Mouse (Mus musculus): ENCODE data around the gene Mapk8ip2. TPM values are rescaled to one million over a fixed set of nuclear protein-coding genes. Genes with fewer than 3 reads are reported as not detected.

Mapk8ip2 gene
- polyA plus RNA-seq, 1 experiment from 2014 or later = 61.6 TPM

DNA sequence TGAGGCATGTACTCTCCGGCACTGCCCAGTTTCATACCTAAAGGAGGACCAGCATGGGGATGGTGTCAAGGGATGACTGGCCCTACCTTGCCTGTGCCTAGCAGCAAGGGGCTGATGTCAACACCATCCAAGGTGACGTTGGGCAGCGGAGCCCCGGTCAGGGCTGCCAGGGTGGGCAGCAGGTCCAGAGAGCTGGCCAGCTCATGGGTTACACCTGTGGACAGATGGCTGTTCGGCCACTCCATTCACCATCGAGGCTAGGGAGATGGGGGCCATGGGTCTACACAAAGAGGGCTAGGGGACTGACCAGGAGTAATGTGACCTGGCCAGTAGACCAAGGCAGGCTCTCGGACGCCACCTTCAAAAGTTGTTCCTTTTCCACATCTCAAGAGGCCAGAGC lies 20.2 kb downstream of the Mapk8ip2 start:
- Histone ChIP-seq H3K4me1 (ENCODE audit: control insufficient read depth, insufficient read depth, low read length) (peaks cover 11% of the 10 kb centered on the region), H3K36me3 (ENCODE audit: control insufficient read depth, insufficient read depth, low read length) (no peaks in the 10 kb centered on the region), H3K9ac (replicated peaks; ENCODE audit: low read length) (no peak overlapping the region), H3K9me3 (ENCODE audit: control insufficient read depth, low read length) (no peaks in the 10 kb centered on the region), H3K27ac (replicated peaks; ENCODE audit: low read depth, low read length) (no peak overlapping the region), H3K27me3 (ENCODE audit: control insufficient read depth, insufficient read depth, low read length) (no peaks in the 10 kb centered on the region), H3K4me3 (replicated peaks; ENCODE audit: low read depth, low read length) (no peak overlapping the region), H3K4me2 (ENCODE audit: low read length) (no peak overlapping the region)
- 94% methylated on average over 8 of the region's 8 CpGs for WGBS
- DNase-seq (no peak), ATAC-seq (ENCODE audit: low FRiP score, low TSS enrichment) (no peak)

- Histone ChIP-seq H3K4me2 (ENCODE audit: low read length) (peak overlapping the region; percentile 87), H3K9ac (replicated peaks; ENCODE audit: low read length) (no peak overlapping the region), H3K4me1 (ENCODE audit: control insufficient read depth, insufficient read depth, low read length) (peaks cover 11% of the 10 kb centered on the region), H3K27ac (replicated peaks; ENCODE audit: low read depth, low read length) (no peak overlapping the region), H3K36me3 (ENCODE audit: control insufficient read depth, insufficient read depth, low read length) (no peaks in the 10 kb centered on the region), H3K9me3 (ENCODE audit: control insufficient read depth, low read length) (no peaks in the 10 kb centered on the region), H3K4me3 (replicated peaks; ENCODE audit: low read depth, low read length) (peak overlapping the region; percentile 57; the same call in 1 of the 2 replicates), H3K27me3 (ENCODE audit: control insufficient read depth, insufficient read depth, low read length) (no peaks in the 10 kb centered on the region)
- ATAC-seq (ENCODE audit: low FRiP score, low TSS enrichment) = no peak
- WGBS = 89% methylated on average over 19 of the region's 19 CpGs
- no peak for DNase-seq
These were observed 21.0 kb downstream of the Mapk8ip2 start for GRCm38 (mm10) chr15:89474596-89475292.

DNA sequence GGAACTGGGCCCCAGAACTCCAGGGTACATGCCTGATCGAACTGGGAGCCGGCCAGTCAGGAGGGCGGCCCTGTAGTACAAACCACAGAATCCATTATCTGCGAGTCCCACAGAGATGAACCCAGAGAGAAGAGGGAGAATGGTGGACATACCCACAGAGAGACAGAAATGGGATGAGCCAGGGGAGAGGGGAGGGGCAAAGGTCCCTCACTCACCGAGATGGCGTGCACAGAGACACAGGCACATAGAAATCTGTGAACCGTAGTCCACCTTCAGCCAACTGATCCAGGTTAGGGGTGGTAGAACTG lies 21.5 kb downstream of the Mapk8ip2 start:
- peak overlapping the region; percentile 57 for H3K4me3 ChIP-seq (replicated peaks; ENCODE audit: low read depth, low read length)
- ATAC-seq (ENCODE audit: low FRiP score, low TSS enrichment) (no peak), DNase-seq (no peak)
- peak overlapping the region; percentile 65; the same call in 1 of the 2 replicates for H3K9ac ChIP-seq (replicated peaks; ENCODE audit: low read length)
- no peaks in the 10 kb centered on the region for H3K36me3 ChIP-seq (ENCODE audit: control insufficient read depth, insufficient read depth, low read length)
- H3K27ac ChIP-seq (replicated peaks; ENCODE audit: low read depth, low read length) = no peak overlapping the region; the same call in 1 of the 2 replicates
- no peaks in the 10 kb centered on the region for H3K9me3 ChIP-seq (ENCODE audit: control insufficient read depth, low read length)
- WGBS = 85% methylated on average over 7 of the region's 7 CpGs
- H3K4me2 ChIP-seq (ENCODE audit: low read length) = peak overlapping the region; percentile 87
- H3K4me1 ChIP-seq (ENCODE audit: control insufficient read depth, insufficient read depth, low read length) = peaks cover 11% of the 10 kb centered on the region
- no peaks in the 10 kb centered on the region for H3K27me3 ChIP-seq (ENCODE audit: control insufficient read depth, insufficient read depth, low read length)

DNA sequence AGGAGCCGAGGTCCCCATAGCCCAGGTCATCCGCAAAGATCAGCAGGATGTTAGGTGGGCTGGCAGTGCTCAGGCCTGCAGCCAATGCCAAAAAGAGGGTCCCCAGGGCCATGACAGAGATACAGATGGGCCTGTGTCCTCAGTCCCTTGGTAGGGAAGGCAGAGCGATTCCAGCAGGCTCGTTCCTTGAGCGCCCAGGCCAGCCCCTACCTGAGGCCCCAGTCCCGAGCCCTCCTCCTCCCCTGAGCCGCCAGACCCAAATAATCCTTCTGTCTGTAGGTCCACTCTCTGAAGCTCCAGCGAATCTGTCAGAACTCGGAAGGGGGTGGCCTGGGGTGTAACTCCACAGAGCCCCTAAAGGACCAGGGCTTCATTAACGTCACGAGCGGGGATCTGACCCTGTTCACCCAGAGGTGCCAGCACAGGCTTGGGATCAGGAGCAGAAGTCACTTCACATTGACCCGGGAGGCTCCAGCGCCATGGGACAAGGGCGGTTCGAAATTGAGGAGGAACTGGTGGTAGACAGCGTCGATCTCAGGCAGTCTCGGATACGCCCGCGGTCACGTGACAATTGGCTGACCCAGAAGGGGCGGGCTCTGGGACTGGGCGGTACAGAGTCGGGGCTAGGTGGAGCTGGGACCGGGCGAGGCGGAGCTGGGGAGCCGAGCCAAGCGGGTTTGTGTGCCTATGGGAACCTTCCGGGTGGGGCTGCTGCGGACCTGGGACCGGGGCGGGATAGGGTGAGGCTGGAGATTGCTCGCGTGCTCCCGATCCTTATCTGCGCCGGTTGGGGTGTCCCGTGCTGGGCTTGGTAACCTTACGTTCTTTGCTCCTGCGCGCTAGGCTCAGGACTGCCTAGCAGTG lies 22.1 kb downstream of the Mapk8ip2 start:
- peak overlapping the region; percentile 57 for H3K4me3 ChIP-seq (replicated peaks; ENCODE audit: low read depth, low read length)
- H3K27me3 ChIP-seq (ENCODE audit: control insufficient read depth, insufficient read depth, low read length) = no peaks in the 10 kb centered on the region
- H3K9me3 ChIP-seq (ENCODE audit: control insufficient read depth, low read length) = no peaks in the 10 kb centered on the region
- ATAC-seq (ENCODE audit: low FRiP score, low TSS enrichment) (peak; percentile 95), DNase-seq (peak; percentile 91)
- 8% methylated on average over 44 of the region's 44 CpGs for WGBS
- peak overlapping the region; percentile 81 for H3K27ac ChIP-seq (replicated peaks; ENCODE audit: low read depth, low read length)
- peak overlapping the region; percentile 87 for H3K4me2 ChIP-seq (ENCODE audit: low read length)
- H3K4me1 ChIP-seq (ENCODE audit: control insufficient read depth, insufficient read depth, low read length) = peaks cover 11% of the 10 kb centered on the region
- peak overlapping the region; percentile 65 for H3K9ac ChIP-seq (replicated peaks; ENCODE audit: low read length)
- H3K36me3 ChIP-seq (ENCODE audit: control insufficient read depth, insufficient read depth, low read length) = no peaks in the 10 kb centered on the region

GRCm38 (mm10) chr15:89476475-89476815 lies 22.7 kb downstream of the Mapk8ip2 start:
- peaks cover 11% of the 10 kb centered on the region for H3K4me1 ChIP-seq (ENCODE audit: control insufficient read depth, insufficient read depth, low read length)
- DNase-seq (no peak), ATAC-seq (ENCODE audit: low FRiP score, low TSS enrichment) (no peak; the same call in 1 of the 2 replicates)
- H3K27ac ChIP-seq (replicated peaks; ENCODE audit: low read depth, low read length) = peak overlapping the region; percentile 81
- H3K27me3 ChIP-seq (ENCODE audit: control insufficient read depth, insufficient read depth, low read length) = no peaks in the 10 kb centered on the region
- H3K4me2 ChIP-seq (ENCODE audit: low read length) = peak overlapping the region; percentile 87
- no peaks in the 10 kb centered on the region for H3K36me3 ChIP-seq (ENCODE audit: control insufficient read depth, insufficient read depth, low read length)
- H3K9me3 ChIP-seq (ENCODE audit: control insufficient read depth, low read length) = no peaks in the 10 kb centered on the region
- H3K9ac ChIP-seq (replicated peaks; ENCODE audit: low read length) = peak overlapping the region; percentile 65
- WGBS = 8% methylated on average over 5 of the region's 5 CpGs
- peak overlapping the region; percentile 57 for H3K4me3 ChIP-seq (replicated peaks; ENCODE audit: low read depth, low read length)

DNA sequence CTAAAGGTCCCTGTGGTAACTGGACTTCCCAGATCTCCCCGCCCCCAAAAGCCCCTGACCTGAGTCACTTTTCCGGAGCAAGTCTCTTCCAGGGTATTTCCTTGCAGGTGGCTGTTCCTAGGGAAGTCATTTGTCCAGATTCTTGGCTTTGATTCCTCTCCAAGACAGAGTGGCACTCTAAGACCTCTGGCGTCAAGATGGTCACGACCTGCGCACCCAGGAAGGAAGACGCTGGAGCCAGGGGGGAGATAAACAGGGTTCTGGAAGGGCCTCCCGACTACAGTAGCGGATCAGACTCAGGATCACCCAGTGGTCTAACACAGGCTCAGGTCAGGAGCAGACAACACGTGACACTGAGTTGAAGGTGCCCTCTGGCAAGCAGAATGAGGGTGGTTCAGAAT lies 23.4 kb downstream of the Mapk8ip2 start, which contains the start of gene Arsa:
Gene Arsa (minus strand): TSS at position 335 of the 401 bp plus-strand sequence.
- Histone ChIP-seq H3K4me2 (ENCODE audit: low read length) (peak within 1 kb of the TSS; percentile 87), H3K4me3 (replicated peaks; ENCODE audit: low read depth, low read length) (peak within 1 kb of the TSS; percentile 57), H3K4me1 (ENCODE audit: control insufficient read depth, insufficient read depth, low read length) (peaks cover 11% of the 10 kb centered on the region), H3K27ac (replicated peaks; ENCODE audit: low read depth, low read length) (peak within 1 kb of the TSS; percentile 81), H3K36me3 (ENCODE audit: control insufficient read depth, insufficient read depth, low read length) (no peaks in the 10 kb centered on the region), H3K9ac (replicated peaks; ENCODE audit: low read length) (peak within 1 kb of the TSS; percentile 65), H3K9me3 (ENCODE audit: control insufficient read depth, low read length) (no peaks in the 10 kb centered on the region), H3K27me3 (ENCODE audit: control insufficient read depth, insufficient read depth, low read length) (no peaks in the 10 kb centered on the region)
- WGBS = 28% methylated on average over 9 of the region's 9 CpGs
- ATAC-seq (ENCODE audit: low FRiP score, low TSS enrichment) (no peak), DNase-seq (no peak)

GRCm38 (mm10) chr15:89477806-89478205 lies 24.1 kb downstream of the Mapk8ip2 start:
- no peaks in the 10 kb centered on the region for H3K27me3 ChIP-seq (ENCODE audit: control insufficient read depth, insufficient read depth, low read length)
- no peak overlapping the region for H3K4me3 ChIP-seq (replicated peaks; ENCODE audit: low read depth, low read length)
- H3K9me3 ChIP-seq (ENCODE audit: control insufficient read depth, low read length) = no peaks in the 10 kb centered on the region
- DNase-seq = no peak
- no peak for ATAC-seq (ENCODE audit: low FRiP score, low TSS enrichment)
- 42% methylated on average over 8 of the region's 8 CpGs for WGBS
- H3K36me3 ChIP-seq (ENCODE audit: control insufficient read depth, insufficient read depth, low read length) = no peaks in the 10 kb centered on the region
- peaks cover 11% of the 10 kb centered on the region for H3K4me1 ChIP-seq (ENCODE audit: control insufficient read depth, insufficient read depth, low read length)
- H3K9ac ChIP-seq (replicated peaks; ENCODE audit: low read length) = no peak overlapping the region
- H3K4me2 ChIP-seq (ENCODE audit: low read length) = no peak overlapping the region
- no peak overlapping the region for H3K27ac ChIP-seq (replicated peaks; ENCODE audit: low read depth, low read length)

- H3K27me3 ChIP-seq (ENCODE audit: control insufficient read depth, insufficient read depth, low read length) = no peaks in the 10 kb centered on the region
- no peak for ATAC-seq (ENCODE audit: low FRiP score, low TSS enrichment)
- WGBS = 88% methylated on average over 3 of the region's 3 CpGs
- no peaks in the 10 kb centered on the region for H3K9me3 ChIP-seq (ENCODE audit: control insufficient read depth, low read length)
- H3K4me1 ChIP-seq (ENCODE audit: control insufficient read depth, insufficient read depth, low read length) = peaks cover 11% of the 10 kb centered on the region
- no peak overlapping the region for H3K4me2 ChIP-seq (ENCODE audit: low read length)
- H3K4me3 ChIP-seq (replicated peaks; ENCODE audit: low read depth, low read length) = no peak overlapping the region
- H3K36me3 ChIP-seq (ENCODE audit: control insufficient read depth, insufficient read depth, low read length) = no peaks in the 10 kb centered on the region
- H3K27ac ChIP-seq (replicated peaks; ENCODE audit: low read depth, low read length) = no peak overlapping the region
- H3K9ac ChIP-seq (replicated peaks; ENCODE audit: low read length) = no peak overlapping the region
- no peak for DNase-seq
These were observed 24.9 kb downstream of the Mapk8ip2 start for GRCm38 (mm10) chr15:89478622-89479021.
